Mouse (Mus musculus) liver, embryonic 11.5 days (tissue): Measurements from ENCODE around the gene Mical3. TPM values are rescaled to one million over a fixed set of nuclear protein-coding genes. Genes with fewer than 3 reads are reported as not detected.
A peak's percentile ranks its signal among the peaks of the same experiment; 100 is the strongest.

Experiments used
- ATAC-seq: fragments of 200-750 bp; cut with Nextera tagmentation; replicated peaks from 2 replicates; pipeline ENCODE4 v1.8.0; 2017; ENCODE audit warnings: moderate number of reproducible peaks, mild to moderate bottlenecking, moderate TSS enrichment, moderate library complexity; ENCODE audit not compliant: low FRiP score
- DNase-seq: peaks from one replicate; pipeline ENCODE4 v3.0.0-alpha.2; 2017; ENCODE audit warnings: low spot score
- H3K27ac ChIP-seq: fragments of 300-500 bp; sonication (generic); 2 replicates; pipeline ENCODE4 v1.5.1; 2014; ENCODE audit warnings: mild to moderate bottlenecking, low read depth, low read length, control low read depth
- H3K27me3 ChIP-seq: fragments of 300-500 bp; sonication (generic); replicated peaks from 2 replicates; pipeline ENCODE4 v1.6.1; 2014; ENCODE audit warnings: low read length, mixed read lengths; ENCODE audit not compliant: control insufficient read depth, insufficient read depth
- H3K36me3 ChIP-seq: fragments of 300-500 bp; sonication (generic); 2 replicates; pipeline ENCODE4 v1.6.1; 2014; ENCODE audit warnings: mild to moderate bottlenecking, low read length, moderate library complexity, mixed read lengths; ENCODE audit not compliant: control insufficient read depth, insufficient read depth
- H3K4me1 ChIP-seq: fragments of 300-500 bp; sonication (generic); replicated peaks from 2 replicates; pipeline ENCODE4 v1.6.1; 2014; ENCODE audit warnings: low read length, mixed read lengths; ENCODE audit not compliant: control insufficient read depth, insufficient read depth
- H3K4me2 ChIP-seq: fragments of 300-500 bp; sonication (generic); 2 replicates; pipeline ENCODE4 v1.6.1; 2014; ENCODE audit warnings: mild to moderate bottlenecking, control low read depth, moderate library complexity
- H3K4me3 ChIP-seq: fragments of 300-500 bp; sonication (generic); 2 replicates; pipeline ENCODE4 v1.5.1; 2014; ENCODE audit warnings: low read depth, low read length, control low read depth
- H3K9ac ChIP-seq: fragments of 300-500 bp; sonication (generic); 2 replicates; pipeline ENCODE4 v1.6.1; 2014; ENCODE audit warnings: low read depth, low read length, control low read depth
- H3K9me3 ChIP-seq: fragments of 300-500 bp; sonication (generic); 2 replicates; pipeline ENCODE4 v1.6.1; 2016; ENCODE audit warnings: low read length, inconsistent platforms, mixed read lengths; ENCODE audit not compliant: control insufficient read depth
- WGBS: fragments of 180-500 bp; shearing (Covaris S2); extraction: QIAGEN DNeasy Blood & Tissue Kit; methylation state at CpG from one replicate; pipeline ENCODE4 v1.1.7; 2014; 5-methylcytosine and 5-hydroxymethylcytosine counted together
- polyA plus RNA-seq: library from polyadenylated mRNA; unstranded; fragments of >200 nt; fragmentation: Nextera tagmentation; extraction: Ambion mirVana; gene quantifications from 2 replicates; pipeline ENCODE4 v1.2.1, GENCODE M21; 2014

Mical3 gene
- polyA plus RNA-seq, 1 experiment from 2014 or later, result 20.2 TPM

DNA sequence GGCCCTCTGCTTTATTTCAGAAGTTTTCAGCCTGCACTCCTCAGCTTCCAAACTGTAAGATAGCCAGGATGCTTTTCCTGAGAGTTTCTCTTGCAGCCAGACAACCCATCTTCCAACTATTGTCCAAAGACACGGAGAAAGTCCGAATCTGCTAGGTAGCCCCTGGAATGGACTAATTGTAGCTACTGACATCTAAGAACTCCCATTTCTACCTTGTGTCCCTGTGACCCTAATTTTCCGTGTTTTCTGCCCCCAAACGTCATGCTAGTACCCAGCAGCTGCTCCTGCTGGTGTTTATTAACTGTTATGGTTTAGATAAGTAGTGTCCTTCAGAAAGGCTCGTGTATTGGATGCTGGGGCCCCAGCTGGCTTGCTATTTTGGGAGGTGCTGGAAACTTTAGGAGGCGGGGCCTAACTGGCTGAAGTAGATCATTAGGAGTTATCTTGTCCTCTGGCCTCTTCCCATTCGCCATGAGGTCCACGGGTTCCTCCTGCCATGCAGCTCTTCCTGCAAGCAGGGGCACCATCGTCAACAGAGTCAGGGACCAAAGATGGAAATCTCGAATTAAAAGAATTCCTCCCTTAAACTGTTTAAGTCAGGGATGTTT lies 19.2 kb downstream of the Mical3 start:
- 0 out of 2 replicates have a peak overlapping the region, but pooled peaks have one; percentile 11 for H3K4me3 ChIP-seq
- H3K4me1 ChIP-seq, result peaks cover 41% of the 10 kb centered on the region
- WGBS, result 29% methylated on average over 10 of the region's 10 CpGs
- H3K9ac ChIP-seq, result peak overlapping the region; percentile 16; the same call in 1 of the 2 replicates
- H3K27me3 ChIP-seq, result no peaks in the 10 kb centered on the region
- DNase-seq, result peak; percentile 54
- H3K36me3 ChIP-seq, result peaks cover 8% of the 10 kb centered on the region
- peak overlapping the region; percentile 74 for H3K4me2 ChIP-seq
- peak; percentile 68 for ATAC-seq
- no peaks in the 10 kb centered on the region for H3K9me3 ChIP-seq
- H3K27ac ChIP-seq, result peak overlapping the region; percentile 85

DNA sequence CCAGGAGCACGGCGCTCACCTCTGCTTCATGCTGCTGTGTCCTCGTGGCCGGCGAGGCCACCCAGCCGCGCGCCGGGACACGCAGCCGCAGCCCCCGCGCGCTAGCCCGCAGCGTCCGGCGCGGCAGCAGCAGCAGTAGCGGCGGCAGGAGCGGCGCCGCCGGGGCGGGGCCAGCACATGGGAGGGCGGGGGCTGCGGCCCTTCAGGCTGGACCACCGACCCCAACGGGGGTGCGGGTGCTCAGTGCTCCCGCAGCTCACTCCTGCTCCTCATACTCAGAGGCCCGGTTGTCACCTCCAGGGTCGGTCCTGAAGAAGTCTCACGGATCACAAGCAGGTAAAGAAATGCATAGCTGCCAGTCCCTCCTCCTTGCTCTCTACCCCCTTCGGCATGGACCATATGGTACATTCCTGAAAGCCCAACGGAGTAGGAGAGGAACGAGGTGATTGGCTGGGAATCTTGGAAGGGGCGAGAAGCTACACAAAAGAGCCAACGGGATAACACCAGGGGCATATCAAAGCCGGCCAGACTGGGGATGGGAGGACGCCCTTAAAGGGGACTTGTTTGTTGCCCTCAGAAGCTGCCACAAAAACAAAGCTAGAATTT lies 20.7 kb downstream of the Mical3 start:
- no peaks in the 10 kb centered on the region for H3K27me3 ChIP-seq
- peak; percentile 94 for ATAC-seq
- H3K9me3 ChIP-seq, result no peaks in the 10 kb centered on the region
- peak overlapping the region; percentile 98 for H3K4me3 ChIP-seq
- peak; percentile 90 for DNase-seq
- peak overlapping the region; percentile 98 for H3K9ac ChIP-seq
- H3K4me1 ChIP-seq, result peaks cover 49% of the 10 kb centered on the region
- H3K27ac ChIP-seq, result peak overlapping the region; percentile 87
- peaks cover 8% of the 10 kb centered on the region for H3K36me3 ChIP-seq
- WGBS, result under 1% methylated on average over 26 of the region's 42 CpGs
- peak overlapping the region; percentile 74 for H3K4me2 ChIP-seq

DNA sequence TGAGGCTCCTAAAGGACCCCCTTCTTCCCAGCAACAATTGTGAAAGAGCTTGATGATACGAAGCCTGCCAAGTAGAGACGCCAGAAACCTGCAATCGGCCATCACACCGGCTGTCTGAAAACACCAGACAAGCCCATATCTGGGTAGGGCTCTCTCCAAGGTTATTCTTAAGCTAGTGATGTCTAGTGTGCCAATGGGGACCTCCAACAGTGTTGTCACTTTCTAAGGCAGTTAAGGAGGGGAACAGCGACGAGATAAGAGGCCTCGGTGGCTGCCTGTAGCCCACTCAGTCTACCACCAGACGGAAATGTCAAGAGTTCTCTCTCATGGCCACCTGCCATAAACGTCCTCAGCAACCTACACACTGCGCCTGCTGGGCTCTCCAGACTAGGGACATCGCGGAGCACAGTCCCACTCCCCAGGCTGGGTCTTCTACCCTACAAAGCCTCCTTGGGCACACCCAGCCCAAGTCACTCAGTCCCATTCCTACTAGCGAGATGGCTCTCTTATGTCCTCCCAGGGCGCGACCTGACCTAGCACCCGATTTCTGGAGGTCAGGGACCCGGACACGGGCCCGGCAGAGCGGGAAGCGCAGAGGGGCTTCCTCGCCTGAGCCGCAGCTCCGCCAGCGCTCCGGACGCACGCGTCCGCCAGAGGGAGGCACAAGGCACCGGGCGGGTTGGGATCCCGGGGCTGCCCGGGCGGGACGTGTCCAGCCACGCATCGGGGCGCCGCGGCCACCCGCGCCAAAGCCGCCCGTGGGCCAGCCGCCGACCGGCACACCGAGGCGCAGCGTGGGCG lies 21.4 kb downstream of the Mical3 start:
- H3K9me3 ChIP-seq, result no peaks in the 10 kb centered on the region
- H3K4me1 ChIP-seq, result peaks cover 53% of the 10 kb centered on the region
- DNase-seq, result peak; percentile 49
- H3K4me2 ChIP-seq, result peak overlapping the region; percentile 74
- peak; percentile 39 for ATAC-seq
- peaks cover 8% of the 10 kb centered on the region for H3K36me3 ChIP-seq
- H3K4me3 ChIP-seq, result peak overlapping the region; percentile 98
- peak overlapping the region; percentile 87 for H3K27ac ChIP-seq
- H3K27me3 ChIP-seq, result no peaks in the 10 kb centered on the region
- under 1% methylated on average over 52 of the region's 52 CpGs for WGBS
- peak overlapping the region; percentile 98 for H3K9ac ChIP-seq

DNA sequence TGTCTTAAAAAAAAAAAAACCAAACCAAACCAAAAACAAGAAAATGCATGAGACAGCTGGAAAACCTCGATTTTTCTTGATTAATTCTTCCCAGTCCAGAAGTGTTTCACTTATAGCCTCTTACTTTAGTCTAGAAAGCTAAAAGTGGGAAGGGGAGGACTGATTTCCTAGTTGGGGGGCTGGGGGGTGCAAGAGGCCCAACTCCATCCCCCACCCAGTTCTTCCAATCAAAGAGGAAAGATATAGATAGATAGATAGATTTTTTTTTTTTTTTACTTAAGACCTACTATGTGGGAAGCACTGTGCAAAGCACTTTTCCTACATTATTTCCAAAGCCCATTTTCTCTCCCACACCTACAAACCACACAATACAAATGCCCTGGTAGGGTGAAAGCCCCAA lies 22.7 kb downstream of the Mical3 start:
- H3K36me3 ChIP-seq, result peaks cover 11% of the 10 kb centered on the region
- H3K9me3 ChIP-seq, result no peaks in the 10 kb centered on the region
- no peak overlapping the region for H3K4me3 ChIP-seq
- DNase-seq (no peak), ATAC-seq (no peak)
- peak overlapping the region; percentile 74 for H3K4me2 ChIP-seq
- H3K4me1 ChIP-seq, result peaks cover 60% of the 10 kb centered on the region
- WGBS, result 62% methylated on average over 1 of the region's 1 CpGs
- H3K27me3 ChIP-seq, result no peaks in the 10 kb centered on the region
- no peak overlapping the region for H3K9ac ChIP-seq
- no peak overlapping the region for H3K27ac ChIP-seq

DNA sequence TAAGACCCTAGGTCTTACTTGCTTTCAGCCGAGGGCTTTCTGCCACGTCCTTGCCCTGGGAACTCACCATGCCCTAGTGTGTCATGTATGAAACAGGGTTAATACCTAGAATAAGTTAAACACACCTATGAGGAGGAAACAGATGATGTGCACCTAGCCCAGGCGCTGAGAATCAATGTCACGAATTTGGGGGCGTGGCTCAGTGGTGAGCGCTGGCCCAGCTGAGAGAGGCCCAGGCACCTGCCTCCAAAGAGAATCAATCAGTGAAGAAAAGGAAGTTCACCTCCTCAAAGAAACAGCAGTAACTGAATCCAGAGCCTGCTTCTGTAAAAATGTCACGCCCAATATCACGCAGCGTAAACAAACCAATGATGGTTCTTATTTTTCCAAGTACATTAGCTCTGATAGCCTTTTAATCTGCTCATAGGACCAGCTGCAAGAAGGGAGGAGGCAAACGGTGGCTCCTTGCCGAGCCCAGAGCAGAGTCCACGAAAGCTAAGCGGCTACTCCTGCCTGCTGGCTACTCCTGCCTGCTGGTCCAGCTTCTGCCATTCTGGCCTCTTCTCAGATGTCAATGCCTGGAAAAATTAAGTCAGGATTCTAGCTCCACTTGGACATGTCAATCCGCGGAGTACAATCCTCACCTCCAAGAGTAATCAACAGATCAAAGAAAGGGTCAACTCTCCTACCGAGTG lies 23.9 kb downstream of the Mical3 start:
- Histone ChIP-seq H3K27me3 (no peaks in the 10 kb centered on the region), H3K9me3 (no peaks in the 10 kb centered on the region), H3K4me2 (no peak overlapping the region), H3K9ac (no peak overlapping the region), H3K4me3 (no peak overlapping the region), H3K4me1 (peaks cover 61% of the 10 kb centered on the region), H3K27ac (no peak overlapping the region), H3K36me3 (peaks cover 13% of the 10 kb centered on the region)
- ATAC-seq (no peak), DNase-seq (no peak)
- 88% methylated on average over 16 of the region's 16 CpGs for WGBS

DNA sequence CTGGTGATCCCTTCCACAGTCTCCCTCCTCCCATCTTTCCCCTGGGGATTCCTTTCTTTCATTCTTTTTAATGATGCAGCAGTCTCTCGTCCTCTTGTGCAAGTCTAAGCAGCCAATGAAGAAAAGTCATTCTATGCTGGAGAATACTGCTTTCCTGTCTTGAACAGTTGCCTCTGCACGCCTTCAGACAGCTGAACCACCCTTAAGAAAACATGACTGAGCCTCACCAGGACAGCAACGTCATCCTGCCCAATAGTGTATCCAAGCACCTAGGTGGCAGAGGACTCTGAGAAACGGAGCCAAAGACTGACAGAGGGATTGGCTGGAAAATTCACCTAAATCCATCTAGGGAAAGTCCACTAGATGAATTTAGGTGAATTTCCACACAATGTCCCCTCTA lies 25.1 kb downstream of the Mical3 start:
- H3K4me3 ChIP-seq, result no peak overlapping the region
- WGBS, result 77% methylated on average over 4 of the region's 4 CpGs
- H3K4me2 ChIP-seq, result no peak overlapping the region
- no peak overlapping the region for H3K9ac ChIP-seq
- peaks cover 60% of the 10 kb centered on the region for H3K4me1 ChIP-seq
- no peaks in the 10 kb centered on the region for H3K27me3 ChIP-seq
- peaks cover 13% of the 10 kb centered on the region for H3K36me3 ChIP-seq
- no peak for DNase-seq
- H3K27ac ChIP-seq, result no peak overlapping the region
- no peak for ATAC-seq
- no peaks in the 10 kb centered on the region for H3K9me3 ChIP-seq

DNA sequence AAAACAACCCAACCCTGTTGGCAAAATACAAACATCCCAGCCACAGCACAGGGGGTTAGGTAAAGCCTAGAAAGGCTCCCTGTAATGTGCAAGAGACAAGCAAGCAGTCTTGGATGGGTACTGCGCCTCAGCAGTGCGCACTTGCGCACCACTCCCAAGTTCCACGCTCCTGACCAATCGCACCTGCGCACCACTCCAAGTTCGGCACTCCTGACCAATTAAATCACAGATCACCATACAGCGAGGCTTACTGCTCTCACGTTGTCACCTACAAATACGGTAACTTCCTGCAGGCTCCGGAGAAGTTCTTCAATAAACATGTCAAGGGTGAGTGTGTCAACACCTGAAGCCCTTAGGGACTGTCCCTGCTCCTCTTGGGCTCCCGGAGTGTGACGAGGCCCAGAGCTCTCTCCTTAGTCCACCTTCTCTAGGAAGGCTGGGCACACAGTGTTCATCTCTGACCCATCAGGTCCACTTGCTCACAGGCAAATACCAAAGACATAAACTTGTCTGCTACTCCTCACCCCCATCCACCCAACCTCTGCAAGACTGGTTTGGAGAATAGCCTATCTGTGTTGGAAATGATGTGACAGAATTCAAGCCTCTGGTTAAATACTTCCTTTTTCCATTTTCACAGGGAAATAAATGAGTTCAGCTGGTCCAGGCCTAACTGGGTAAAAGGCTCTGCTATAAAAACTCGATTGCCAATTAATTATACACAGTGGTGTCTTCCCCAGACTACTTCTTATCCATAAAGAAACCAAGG lies 27.2 kb downstream of the Mical3 start:
- Histone ChIP-seq H3K36me3 (peaks cover 16% of the 10 kb centered on the region), H3K9me3 (no peaks in the 10 kb centered on the region), H3K27me3 (no peaks in the 10 kb centered on the region), H3K4me3 (no peak overlapping the region), H3K4me1 (peaks cover 70% of the 10 kb centered on the region), H3K4me2 (no peak overlapping the region), H3K9ac (no peak overlapping the region), H3K27ac (no peak overlapping the region)
- DNase-seq, result no peak
- WGBS, result 89% methylated on average over 14 of the region's 14 CpGs
- no peak for ATAC-seq

DNA sequence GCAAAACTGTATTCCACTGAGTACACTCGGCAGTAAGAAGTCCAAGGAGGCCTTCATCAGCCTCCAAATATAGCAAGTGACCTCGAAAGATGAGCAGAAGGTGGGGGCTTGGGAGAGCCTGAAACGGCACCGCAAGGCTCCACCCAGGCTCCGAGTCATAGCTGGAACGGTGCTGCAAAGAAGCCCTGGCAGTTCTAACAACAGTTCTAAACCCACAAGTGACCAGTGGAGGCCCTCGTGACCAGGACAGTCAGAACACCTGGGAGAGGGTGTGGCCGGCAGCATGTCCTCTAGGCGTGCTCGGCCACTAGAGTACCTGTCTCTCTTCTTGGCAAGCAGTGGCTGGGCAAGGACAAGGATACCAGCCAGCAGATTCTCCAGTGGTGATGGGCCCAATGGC lies 27.9 kb downstream of the Mical3 start:
- DNase-seq (no peak), ATAC-seq (no peak)
- Histone ChIP-seq H3K36me3 (peaks cover 16% of the 10 kb centered on the region), H3K9ac (no peak overlapping the region), H3K27ac (no peak overlapping the region), H3K9me3 (no peaks in the 10 kb centered on the region), H3K27me3 (no peaks in the 10 kb centered on the region), H3K4me2 (no peak overlapping the region), H3K4me1 (peaks cover 72% of the 10 kb centered on the region), H3K4me3 (no peak overlapping the region)
- 80% methylated on average over 10 of the region's 10 CpGs for WGBS
